Mouse (Mus musculus) lung, embryonic 15.5 days (tissue): ENCODE results near the gene Gm26897. TPM values are rescaled to one million over a fixed set of nuclear protein-coding genes. Genes with fewer than 3 reads are reported as not detected.

ENCODE experiments used
- ATAC-seq: fragments of 200-750 bp; cut with Nextera tagmentation; 2 replicates; pipeline ENCODE4 v1.8.0; 2017; ENCODE audit warnings: moderate number of reproducible peaks, borderline replicate concordance; ENCODE audit not compliant: low FRiP score, low TSS enrichment; ENCODE audit errors: extremely low read depth
- H3K27ac ChIP-seq: fragments of 300-500 bp; sonication (generic); 2 replicates; pipeline ENCODE4 v1.5.1; 2015; ENCODE audit warnings: moderate library complexity, mild to moderate bottlenecking, inconsistent platforms
- H3K27me3 ChIP-seq: fragments of 300-500 bp; sonication (generic); 2 replicates; pipeline ENCODE4 v1.6.1; 2015; ENCODE audit warnings: inconsistent platforms
- H3K36me3 ChIP-seq: fragments of 300-500 bp; sonication (generic); 2 replicates; pipeline ENCODE4 v1.6.1; 2015; ENCODE audit warnings: inconsistent platforms
- H3K4me1 ChIP-seq: fragments of 300-500 bp; sonication (generic); 2 replicates; pipeline ENCODE4 v1.6.1; 2015; ENCODE audit warnings: inconsistent platforms
- H3K4me2 ChIP-seq: fragments of 300-500 bp; sonication (generic); 2 replicates; pipeline ENCODE4 v1.6.1; 2015; ENCODE audit warnings: inconsistent platforms, mild to moderate bottlenecking, moderate library complexity
- H3K4me3 ChIP-seq: fragments of 300-500 bp; sonication (generic); 2 replicates; pipeline ENCODE4 v1.5.1; 2015; ENCODE audit warnings: mild to moderate bottlenecking, inconsistent platforms
- H3K9ac ChIP-seq: fragments of 300-500 bp; sonication (generic); 2 replicates; pipeline ENCODE4 v1.6.1; 2015; ENCODE audit warnings: inconsistent platforms
- H3K9me3 ChIP-seq: fragments of 300-500 bp; sonication (generic); 2 replicates; pipeline ENCODE4 v1.6.1; 2016; ENCODE audit warnings: inconsistent platforms
- WGBS: fragments of 180-500 bp; shearing (Covaris S2); methylation state at CpG from one replicate; pipeline ENCODE4 v1.1.7; 2015; 5-methylcytosine and 5-hydroxymethylcytosine counted together
- polyA plus RNA-seq: library from polyadenylated mRNA; unstranded; fragments of >200 nt; fragmentation: Nextera tagmentation; extraction: Ambion mirVana; gene quantifications from 2 replicates; pipeline ENCODE4 v1.2.1, GENCODE M21; 2015

The Gm26897 gene
- polyA plus RNA-seq, result not detected in 2 replicates

DNA sequence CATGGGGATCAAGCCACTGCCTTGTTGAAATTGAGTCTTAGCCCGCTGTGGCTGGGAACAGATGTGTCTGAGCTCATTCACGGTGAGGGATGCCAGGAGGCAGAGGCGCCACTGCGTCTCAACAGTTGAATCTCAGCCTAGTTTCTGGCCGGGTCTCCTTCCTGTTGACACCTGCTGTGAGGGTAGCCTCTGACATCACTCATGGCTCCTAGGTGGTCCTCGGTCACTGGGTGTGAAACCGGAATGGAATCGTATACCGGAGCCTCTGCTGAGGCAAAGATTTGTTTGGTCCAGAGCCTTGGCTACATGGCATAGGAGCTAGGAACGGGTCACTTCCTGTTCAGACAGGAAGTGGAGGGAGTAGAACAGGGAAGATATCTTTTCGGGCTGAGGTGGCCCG lies at the start of gene Gm26897:
TSS of gene Gm26897 (plus strand) at position 74 of the 400 bp plus-strand sequence.
- no peaks in the 10 kb centered on the region for H3K9me3 ChIP-seq
- WGBS, result 84% methylated on average over 12 of the region's 12 CpGs
- no peak within 1 kb of the TSS for H3K4me3 ChIP-seq
- no peak within 1 kb of the TSS for H3K27ac ChIP-seq
- no peaks in the 10 kb centered on the region for H3K4me1 ChIP-seq
- H3K4me2 ChIP-seq, result no peak within 1 kb of the TSS
- no peaks in the 10 kb centered on the region for H3K36me3 ChIP-seq
- no peak within 1 kb of the TSS for H3K9ac ChIP-seq
- no peaks in the 10 kb centered on the region for H3K27me3 ChIP-seq
- ATAC-seq, result no peak

DNA sequence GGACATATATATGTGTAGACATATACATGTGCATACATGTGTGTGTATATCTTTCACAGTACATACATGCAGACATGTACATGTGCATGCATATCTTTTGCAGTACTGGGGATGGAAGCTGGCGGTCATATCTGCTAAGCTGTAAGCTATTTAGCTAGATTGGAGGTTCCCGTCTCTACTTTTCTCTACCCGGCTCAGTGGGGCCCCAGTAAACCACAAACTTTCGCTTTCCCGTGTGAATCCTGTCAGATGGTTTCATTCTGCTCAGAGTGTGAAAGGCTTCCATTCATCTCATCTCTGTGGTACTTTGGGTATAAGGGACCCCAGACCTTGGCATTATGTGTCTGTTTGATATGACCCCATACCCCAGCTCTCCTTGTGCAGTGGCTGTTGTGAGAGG lies 46.4 kb upstream of the Gm26897 start:
- Histone ChIP-seq H3K9ac (no peak overlapping the region), H3K36me3 (no peaks in the 10 kb centered on the region), H3K27me3 (no peaks in the 10 kb centered on the region), H3K4me3 (no peak overlapping the region), H3K27ac (no peak overlapping the region), H3K4me1 (no peaks in the 10 kb centered on the region), H3K9me3 (no peaks in the 10 kb centered on the region), H3K4me2 (no peak overlapping the region)
- 78% methylated on average over 5 of the region's 5 CpGs for WGBS
- no peak for ATAC-seq

DNA sequence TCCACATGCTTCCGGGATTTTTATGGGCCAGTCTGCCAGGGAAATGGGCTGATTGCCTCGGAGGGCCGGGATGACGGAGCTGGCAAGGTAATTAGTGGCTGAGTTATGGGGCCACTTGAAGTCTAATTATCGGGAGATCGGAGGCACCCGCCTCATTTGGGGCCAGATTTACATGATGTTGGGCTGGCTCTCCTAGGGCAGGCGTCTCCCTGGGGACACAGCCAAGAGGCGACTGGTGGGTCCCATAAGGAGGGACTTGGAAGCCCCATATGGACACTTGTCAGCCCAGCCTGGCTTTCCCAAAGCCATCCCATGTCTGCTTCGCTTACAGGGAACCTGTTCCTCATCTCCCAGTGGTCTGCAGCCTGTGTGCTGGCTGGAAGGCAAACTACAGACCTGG lies 45.1 kb upstream of the Gm26897 start:
- WGBS, result 77% methylated on average over 10 of the region's 10 CpGs

DNA sequence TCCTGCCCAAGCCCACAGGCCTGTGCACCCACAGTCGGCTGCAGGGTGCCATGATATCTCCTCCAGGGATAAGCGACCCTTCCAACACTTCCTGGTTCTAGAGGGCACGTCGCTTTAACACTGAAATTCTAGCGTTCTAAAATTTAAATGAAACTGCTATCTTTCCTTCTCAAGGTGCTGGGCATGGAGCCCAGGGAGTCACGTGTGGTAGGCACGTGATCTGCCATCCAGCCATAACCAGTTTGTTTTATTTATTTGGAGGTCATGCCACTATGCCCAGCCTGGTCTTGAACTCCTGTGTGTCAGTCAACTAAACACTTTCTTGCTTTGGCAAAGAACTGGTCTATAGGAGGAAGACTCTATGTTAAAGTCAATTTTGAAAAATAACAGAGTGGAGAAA lies 35.7 kb upstream of the Gm26897 start:
- ATAC-seq, result no peak
- H3K9ac ChIP-seq, result no peak overlapping the region
- H3K9me3 ChIP-seq, result no peaks in the 10 kb centered on the region
- no peak overlapping the region for H3K4me3 ChIP-seq
- H3K27me3 ChIP-seq, result no peaks in the 10 kb centered on the region
- no peaks in the 10 kb centered on the region for H3K36me3 ChIP-seq
- WGBS, result 65% methylated on average over 7 of the region's 7 CpGs
- H3K4me1 ChIP-seq, result peaks cover 12% of the 10 kb centered on the region
- H3K27ac ChIP-seq, result no peak overlapping the region
- H3K4me2 ChIP-seq, result no peak overlapping the region

More for the DNA sequence above, 45.1 kb upstream of the Gm26897 start:
- H3K4me1 ChIP-seq, result peaks cover 5% of the 10 kb centered on the region
- H3K4me3 ChIP-seq, result no peak overlapping the region
- H3K9me3 ChIP-seq, result no peaks in the 10 kb centered on the region
- H3K4me2 ChIP-seq, result no peak overlapping the region
- H3K9ac ChIP-seq, result no peak overlapping the region
- no peak for ATAC-seq
- no peak overlapping the region for H3K27ac ChIP-seq
- H3K27me3 ChIP-seq, result no peaks in the 10 kb centered on the region
- no peaks in the 10 kb centered on the region for H3K36me3 ChIP-seq

DNA sequence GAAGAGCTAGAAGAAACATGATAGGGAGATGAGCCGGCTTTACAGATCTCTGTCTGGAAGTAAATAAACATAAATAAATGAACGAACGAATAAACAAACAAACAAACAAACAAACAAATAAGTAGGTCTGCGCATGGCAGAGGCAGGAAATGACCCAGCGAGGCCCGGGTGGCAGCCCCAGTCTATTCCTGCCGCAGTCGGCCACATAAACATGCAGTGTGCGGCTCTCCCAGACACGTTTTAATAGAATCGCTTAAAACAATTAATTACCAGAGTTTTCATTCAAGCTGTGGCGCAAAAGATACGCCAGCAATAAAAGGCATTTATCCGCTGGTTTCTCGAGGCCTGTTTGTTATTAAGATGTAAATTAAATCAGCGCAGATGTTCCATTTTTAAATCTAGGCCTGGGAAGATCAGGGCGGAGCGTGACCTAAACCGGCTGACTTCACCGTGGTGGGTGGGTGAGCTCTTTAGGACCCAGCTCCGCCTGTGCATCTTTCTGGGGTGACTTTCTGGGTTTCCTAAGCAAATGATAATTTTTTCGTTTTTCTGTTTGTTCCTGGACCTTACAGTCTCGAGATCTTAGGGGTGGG lies 33.9 kb upstream of the Gm26897 start:
- ATAC-seq, result no peak
- peaks cover 7% of the 10 kb centered on the region for H3K4me1 ChIP-seq
- no peaks in the 10 kb centered on the region for H3K27me3 ChIP-seq
- no peak overlapping the region for H3K27ac ChIP-seq
- no peak overlapping the region for H3K4me3 ChIP-seq
- WGBS, result 75% methylated on average over 23 of the region's 23 CpGs
- H3K9me3 ChIP-seq, result no peaks in the 10 kb centered on the region
- no peaks in the 10 kb centered on the region for H3K36me3 ChIP-seq
- no peak overlapping the region for H3K9ac ChIP-seq
- no peak overlapping the region for H3K4me2 ChIP-seq

DNA sequence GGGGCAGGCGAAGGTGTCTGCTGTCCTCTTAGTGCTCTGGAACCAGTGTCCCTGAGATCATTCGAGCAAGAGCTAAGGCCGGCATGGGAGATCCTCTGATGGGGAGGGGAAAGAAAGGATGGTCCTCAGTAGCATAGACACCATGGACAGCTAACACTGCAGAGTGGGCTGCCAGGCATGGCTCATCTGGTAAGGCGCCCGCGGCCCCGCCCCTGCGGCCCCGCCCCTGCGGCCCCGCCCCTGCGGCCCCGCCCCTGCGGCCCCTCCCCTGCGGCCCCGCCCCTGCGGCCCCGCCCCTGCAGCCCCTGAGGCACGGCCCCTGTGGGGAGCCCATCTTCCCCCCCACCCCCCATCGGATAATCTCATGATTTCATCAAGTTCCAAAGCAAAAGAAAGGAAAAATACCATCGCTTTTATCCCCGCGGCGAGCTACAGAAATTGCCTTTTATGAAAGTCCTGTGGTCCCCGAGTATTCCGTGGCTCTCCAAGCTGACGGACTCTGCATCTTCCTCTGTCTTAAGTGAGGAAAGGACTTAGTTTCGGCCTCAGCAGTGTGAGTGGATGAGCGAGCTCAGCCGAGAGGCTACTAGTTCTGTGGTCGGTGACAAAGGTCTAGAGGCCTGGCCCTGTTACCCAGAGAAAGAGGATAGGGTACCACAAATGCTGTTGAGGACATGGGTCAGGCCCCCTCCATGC lies 31.9 kb upstream of the Gm26897 start:
- peak overlapping the region; percentile 30 for H3K4me3 ChIP-seq
- peaks cover 7% of the 10 kb centered on the region for H3K4me1 ChIP-seq
- ATAC-seq, result peak; percentile 71; the same call in 1 of the 2 replicates
- H3K9ac ChIP-seq, result no peak overlapping the region
- 6% methylated on average over 21 of the region's 31 CpGs for WGBS
- no peaks in the 10 kb centered on the region for H3K36me3 ChIP-seq
- no peaks in the 10 kb centered on the region for H3K9me3 ChIP-seq
- no peaks in the 10 kb centered on the region for H3K27me3 ChIP-seq
- H3K27ac ChIP-seq, result no peak overlapping the region
- H3K4me2 ChIP-seq, result peak overlapping the region; percentile 64

DNA sequence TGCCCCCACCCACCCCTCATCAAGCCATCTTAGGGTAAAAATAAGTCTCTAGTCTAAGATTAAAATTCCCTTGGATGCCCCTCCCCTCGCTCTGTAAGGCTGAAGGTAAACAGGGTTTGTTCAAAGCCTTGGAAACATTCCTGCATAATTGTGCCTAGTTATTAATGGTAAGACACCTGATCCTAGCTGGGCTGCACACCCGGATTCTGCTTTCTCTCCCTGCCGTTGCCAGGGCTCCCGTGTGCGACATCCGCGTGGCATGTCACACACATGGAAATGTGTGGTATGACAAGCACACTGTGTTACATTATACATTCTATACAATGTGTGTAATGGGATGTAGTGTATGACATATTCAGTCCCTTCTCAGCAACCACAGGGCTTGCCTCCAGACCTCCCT lies 30.1 kb upstream of the Gm26897 start:
- no peak for ATAC-seq
- 81% methylated on average over 7 of the region's 7 CpGs for WGBS
- Histone ChIP-seq H3K36me3 (no peaks in the 10 kb centered on the region), H3K9me3 (no peaks in the 10 kb centered on the region), H3K4me1 (peaks cover 7% of the 10 kb centered on the region), H3K9ac (no peak overlapping the region), H3K4me3 (no peak overlapping the region), H3K27me3 (no peaks in the 10 kb centered on the region), H3K4me2 (no peak overlapping the region), H3K27ac (no peak overlapping the region)

DNA sequence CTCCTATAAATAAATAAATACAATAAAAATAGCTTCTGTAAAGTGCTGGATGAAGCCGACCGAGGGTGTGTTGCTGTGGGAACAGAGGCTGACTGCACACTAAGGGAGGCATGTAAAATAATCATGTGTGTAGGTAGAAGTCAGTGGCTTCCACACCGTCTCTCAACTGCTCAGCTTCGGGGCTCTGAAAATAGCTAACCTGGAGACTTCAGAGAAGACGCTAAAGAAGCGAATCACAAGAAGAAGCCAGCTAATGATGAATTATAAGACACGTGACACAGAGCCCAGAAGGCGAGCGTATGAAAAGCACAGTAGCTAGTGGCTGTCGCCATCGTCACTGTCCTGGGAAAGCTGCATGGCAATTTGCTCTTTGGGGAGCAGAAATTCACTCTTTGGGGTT lies 29.4 kb upstream of the Gm26897 start:
- H3K9ac ChIP-seq, result no peak overlapping the region
- peaks cover 7% of the 10 kb centered on the region for H3K4me1 ChIP-seq
- H3K36me3 ChIP-seq, result no peaks in the 10 kb centered on the region
- H3K27ac ChIP-seq, result no peak overlapping the region
- H3K27me3 ChIP-seq, result no peaks in the 10 kb centered on the region
- H3K9me3 ChIP-seq, result no peaks in the 10 kb centered on the region
- no peak overlapping the region for H3K4me3 ChIP-seq
- H3K4me2 ChIP-seq, result no peak overlapping the region
- WGBS, result 57% methylated on average over 11 of the region's 11 CpGs
- ATAC-seq, result no peak

DNA sequence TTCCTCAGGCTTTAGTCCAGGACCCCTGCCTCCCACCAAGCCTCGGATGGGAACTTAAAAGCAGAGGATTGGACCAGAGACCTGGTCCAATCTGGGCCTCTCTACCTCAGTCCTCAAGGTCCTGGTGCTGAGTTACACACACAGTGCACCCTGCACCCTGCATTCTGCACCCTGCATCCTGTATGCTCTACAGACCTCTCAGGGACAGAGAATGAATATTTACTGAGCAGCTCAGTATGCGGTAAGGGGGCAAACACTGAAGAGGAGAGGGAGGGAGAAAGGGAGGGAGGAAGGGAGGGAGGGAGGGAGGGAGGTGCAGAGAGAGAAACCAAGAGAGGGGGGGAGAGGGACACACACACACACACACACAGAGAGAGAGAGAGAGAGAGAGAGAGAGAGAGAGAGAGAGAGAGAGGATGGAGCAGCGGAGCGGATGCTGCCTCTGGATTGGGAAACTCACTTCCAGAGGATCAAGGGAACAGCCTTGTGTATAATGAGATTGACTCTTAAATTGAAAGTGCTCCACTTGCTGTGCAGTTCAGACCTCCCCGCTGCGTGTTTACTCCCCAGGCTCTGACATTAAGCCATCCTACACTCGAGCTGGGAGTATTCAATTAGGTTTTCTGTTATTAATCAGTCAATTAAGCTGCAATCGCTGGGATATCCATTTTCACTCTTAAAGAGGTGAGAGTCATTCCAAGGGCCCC lies 24.4 kb upstream of the Gm26897 start:
- Histone ChIP-seq H3K4me3 (no peak overlapping the region), H3K36me3 (no peaks in the 10 kb centered on the region), H3K27me3 (no peaks in the 10 kb centered on the region), H3K27ac (no peak overlapping the region), H3K9ac (no peak overlapping the region), H3K4me1 (no peaks in the 10 kb centered on the region), H3K4me2 (no peak overlapping the region), H3K9me3 (no peaks in the 10 kb centered on the region)
- 27% methylated on average over 8 of the region's 8 CpGs for WGBS
- ATAC-seq, result no peak

DNA sequence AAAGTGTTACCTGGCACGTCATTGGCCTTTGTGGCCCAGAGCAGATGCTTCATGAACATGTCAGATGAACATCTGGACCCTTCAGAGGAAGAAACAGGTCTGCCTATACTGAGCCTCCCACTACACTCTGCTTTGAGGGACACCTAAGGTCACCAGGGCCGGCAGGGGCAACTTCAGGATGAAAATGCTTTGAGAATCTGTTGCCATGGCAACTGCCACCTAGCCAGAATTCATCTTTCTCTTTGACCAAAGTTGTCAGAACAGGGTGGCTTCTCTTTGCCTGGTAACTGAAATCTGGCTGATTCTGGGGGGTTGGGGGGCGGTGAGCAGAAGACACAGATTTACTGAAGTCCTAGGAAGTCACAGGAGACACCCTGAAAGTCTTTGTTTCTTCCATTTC lies 14.7 kb upstream of the Gm26897 start:
- Histone ChIP-seq H3K36me3 (no peaks in the 10 kb centered on the region), H3K4me1 (0 out of 2 replicates have a peak, but pooled peaks cover 4% of the 10 kb centered on the region), H3K9ac (no peak overlapping the region), H3K27ac (no peak overlapping the region), H3K9me3 (no peaks in the 10 kb centered on the region), H3K27me3 (no peaks in the 10 kb centered on the region; the same call in 1 of the 2 replicates), H3K4me3 (no peak overlapping the region), H3K4me2 (no peak overlapping the region)
- WGBS, result 56% methylated on average over 3 of the region's 3 CpGs
- no peak for ATAC-seq

DNA sequence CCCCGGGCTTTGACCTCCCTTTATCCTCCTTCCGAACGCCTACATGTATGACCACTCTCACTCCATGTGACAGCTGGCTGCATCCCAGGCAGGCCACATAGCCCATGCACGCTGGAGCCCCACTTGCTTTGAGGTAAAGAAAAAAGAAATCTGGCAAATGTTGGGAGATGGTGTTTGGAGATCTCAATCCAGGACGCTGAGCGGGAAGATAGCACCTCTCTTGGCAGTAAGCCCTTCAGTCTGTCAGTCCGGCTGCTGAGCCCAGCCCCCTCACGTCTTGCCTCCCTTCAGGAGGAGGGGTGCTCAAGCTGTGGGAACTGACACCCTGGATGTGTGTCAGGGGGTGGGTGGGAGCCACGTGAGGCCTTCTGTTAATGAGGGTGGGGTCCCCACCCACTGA lies 13.0 kb upstream of the Gm26897 start:
- Histone ChIP-seq H3K36me3 (no peaks in the 10 kb centered on the region), H3K27me3 (no peaks in the 10 kb centered on the region; the same call in 1 of the 2 replicates), H3K27ac (no peak overlapping the region), H3K9me3 (no peaks in the 10 kb centered on the region), H3K9ac (no peak overlapping the region), H3K4me2 (no peak overlapping the region), H3K4me1 (0 out of 2 replicates have a peak, but pooled peaks cover 9% of the 10 kb centered on the region), H3K4me3 (no peak overlapping the region)
- ATAC-seq, result no peak
- 39% methylated on average over 9 of the region's 9 CpGs for WGBS

DNA sequence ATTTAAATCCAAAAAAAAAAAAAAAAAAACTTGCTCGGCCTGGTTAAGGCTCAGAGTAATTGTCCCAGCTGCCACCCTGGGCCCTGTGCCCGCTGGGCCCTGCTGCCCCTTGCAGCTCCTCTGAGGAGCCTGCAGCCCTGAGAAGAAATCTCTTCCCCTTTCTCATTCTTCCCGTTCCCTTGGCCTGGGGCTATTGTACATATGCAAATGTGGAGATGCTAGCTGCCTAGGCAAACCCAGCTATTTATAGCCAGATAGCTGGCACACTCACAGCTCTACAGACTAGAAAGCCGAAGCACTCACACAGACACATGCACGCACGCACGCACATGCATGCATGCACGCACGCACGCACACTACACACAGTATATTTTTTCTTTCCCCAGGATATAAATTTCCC lies 9.0 kb upstream of the Gm26897 start:
- 0 out of 2 replicates have a peak, but pooled peaks cover 9% of the 10 kb centered on the region for H3K4me1 ChIP-seq
- no peaks in the 10 kb centered on the region for H3K9me3 ChIP-seq
- H3K9ac ChIP-seq, result no peak overlapping the region
- ATAC-seq, result no peak
- H3K4me2 ChIP-seq, result no peak overlapping the region
- no peak overlapping the region for H3K4me3 ChIP-seq
- H3K36me3 ChIP-seq, result no peaks in the 10 kb centered on the region
- WGBS, result 73% methylated on average over 10 of the region's 10 CpGs
- no peaks in the 10 kb centered on the region; the same call in 1 of the 2 replicates for H3K27me3 ChIP-seq
- H3K27ac ChIP-seq, result no peak overlapping the region
